Mouse (Mus musculus) embryonic facial prominence, embryonic 11.5 days (tissue): ENCODE measurements around the gene Kirrel2. TPM values are rescaled to one million over a fixed set of nuclear protein-coding genes. Genes with fewer than 3 reads are reported as not detected.
A peak's percentile ranks its signal among the peaks of the same experiment; 100 is the strongest.

Source experiments
- ATAC-seq: fragments of 200-750 bp; cut with Nextera tagmentation; replicated peaks from 2 replicates; pipeline ENCODE4 v1.8.0; 2017; ENCODE audit warnings: low read depth; ENCODE audit not compliant: insufficient number of reproducible peaks, low FRiP score, low TSS enrichment
- DNase-seq: peaks from one replicate; pipeline ENCODE4 v3.0.0-alpha.2; 2015; ENCODE audit warnings: low spot score
- H3K27ac ChIP-seq: fragments of 300-500 bp; sonication (generic); replicated peaks from 2 replicates; pipeline ENCODE4 v1.5.1; 2014; ENCODE audit warnings: mild to moderate bottlenecking, low read depth, low read length, control low read depth
- H3K27me3 ChIP-seq: fragments of 300-500 bp; sonication (generic); 2 replicates; pipeline ENCODE4 v1.6.1; 2014; ENCODE audit warnings: mild to moderate bottlenecking, low read length, moderate library complexity, mixed read lengths; ENCODE audit not compliant: control insufficient read depth, insufficient read depth
- H3K36me3 ChIP-seq: fragments of 300-500 bp; sonication (generic); replicated peaks from 2 replicates; pipeline ENCODE4 v1.6.1; 2014; ENCODE audit warnings: low read depth, mild to moderate bottlenecking, low read length, moderate library complexity, mixed read lengths; ENCODE audit not compliant: control insufficient read depth, insufficient read depth
- H3K4me1 ChIP-seq: fragments of 300-500 bp; sonication (generic); 2 replicates; pipeline ENCODE4 v1.6.1; 2014; ENCODE audit warnings: low read length, mixed read lengths; ENCODE audit not compliant: control insufficient read depth, insufficient read depth
- H3K4me2 ChIP-seq: fragments of 300-500 bp; sonication (generic); 2 replicates; pipeline ENCODE4 v1.6.1; 2014; ENCODE audit warnings: low read depth, mild to moderate bottlenecking, control low read depth, low read length, moderate library complexity
- H3K4me3 ChIP-seq: fragments of 300-500 bp; sonication (generic); 2 replicates; pipeline ENCODE4 v1.5.1; 2014; ENCODE audit warnings: low read depth, low read length, control low read depth
- H3K9ac ChIP-seq: fragments of 300-500 bp; sonication (generic); replicated peaks from 2 replicates; pipeline ENCODE4 v1.6.1; 2014; ENCODE audit warnings: mild to moderate bottlenecking, control low read depth, low read length
- H3K9me3 ChIP-seq: fragments of 300-500 bp; sonication (generic); replicated peaks from 2 replicates; pipeline ENCODE4 v1.6.1; 2016; ENCODE audit warnings: mild to moderate bottlenecking, low read length, inconsistent platforms, mixed read lengths; ENCODE audit not compliant: control insufficient read depth
- WGBS: fragments of 180-500 bp; shearing (Covaris S2); extraction: QIAGEN DNeasy Blood & Tissue Kit; methylation state at CpG from one replicate; pipeline ENCODE4 v1.1.7; 2014; 5-methylcytosine and 5-hydroxymethylcytosine counted together
- polyA plus RNA-seq: library from polyadenylated mRNA; unstranded; fragments of >200 nt; fragmentation: Nextera tagmentation; extraction: Ambion mirVana; gene quantifications from 2 replicates; pipeline ENCODE4 v1.2.1, GENCODE M21; 2014

Gene Kirrel2
- polyA plus RNA-seq, 1 experiment from 2014 or later = 0.84 TPM

DNA sequence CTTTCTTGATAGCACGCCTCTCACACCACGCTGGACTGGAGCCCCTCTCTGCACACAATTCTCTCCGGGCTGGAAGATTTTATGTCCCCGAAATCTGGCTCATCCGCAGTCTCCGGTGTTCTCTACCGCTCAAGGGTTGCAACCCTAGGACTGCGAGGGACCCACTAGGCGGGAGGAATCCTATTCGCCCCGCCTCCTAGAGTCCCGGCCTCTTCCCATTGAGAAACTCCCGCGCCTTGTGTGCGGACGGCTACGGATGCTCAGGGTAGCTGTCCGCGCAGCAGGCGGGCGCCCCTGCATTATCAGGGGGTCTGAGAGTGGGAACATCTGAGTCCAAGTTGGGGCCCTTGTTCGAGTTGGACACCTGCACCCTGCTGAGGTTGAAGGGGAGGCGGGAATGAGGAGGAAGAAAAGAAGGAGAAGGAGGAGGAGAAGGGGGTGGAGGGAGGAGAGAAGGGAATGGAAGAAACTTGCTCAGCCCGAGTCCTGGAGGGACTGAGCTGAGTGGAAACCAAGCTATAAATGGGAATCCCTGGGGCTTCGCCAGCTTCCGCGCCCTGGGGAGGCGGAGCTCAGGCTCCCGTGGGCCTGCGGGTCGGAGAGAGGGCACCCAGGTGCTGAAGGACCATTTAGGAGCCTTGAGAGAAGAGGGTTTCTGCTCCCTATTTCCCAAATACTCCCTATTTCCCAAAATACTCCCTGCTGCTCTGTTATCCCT lies 420 bp downstream of the Kirrel2 start:
- H3K27ac ChIP-seq = no peak overlapping the region
- no peak overlapping the region for H3K9ac ChIP-seq
- peak overlapping the region; percentile 28 for H3K4me2 ChIP-seq
- ATAC-seq (no peak), DNase-seq (no peak)
- no peaks in the 10 kb centered on the region; the same call in 1 of the 2 replicates for H3K4me1 ChIP-seq
- no peaks in the 10 kb centered on the region for H3K9me3 ChIP-seq
- peaks cover 86% of the 10 kb centered on the region for H3K27me3 ChIP-seq
- H3K4me3 ChIP-seq = no peak overlapping the region
- 1% methylated on average over 31 of the region's 31 CpGs for WGBS
- H3K36me3 ChIP-seq = no peaks in the 10 kb centered on the region

DNA sequence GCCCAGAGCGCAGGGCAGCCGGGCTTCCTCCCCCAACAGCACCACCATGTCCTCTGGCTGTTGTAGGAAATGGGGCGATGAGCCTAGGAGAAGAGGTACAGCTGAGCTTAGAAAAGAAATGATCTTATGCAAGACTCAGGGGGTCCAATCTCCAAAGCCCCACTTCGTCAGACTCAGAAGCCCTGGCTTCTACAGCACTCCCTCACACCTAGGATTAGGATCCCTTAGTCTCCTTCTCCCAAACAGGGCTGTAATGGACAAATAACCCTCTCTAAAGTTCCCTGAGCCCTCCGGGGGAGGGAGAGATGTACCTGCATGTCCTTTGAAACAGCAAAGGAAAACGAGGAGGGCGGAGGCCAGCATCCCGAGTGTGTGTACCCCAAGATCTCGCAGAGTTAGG lies 1.0 kb downstream of the Kirrel2 start:
- Histone ChIP-seq H3K36me3 (no peaks in the 10 kb centered on the region), H3K4me3 (no peak overlapping the region)

DNA sequence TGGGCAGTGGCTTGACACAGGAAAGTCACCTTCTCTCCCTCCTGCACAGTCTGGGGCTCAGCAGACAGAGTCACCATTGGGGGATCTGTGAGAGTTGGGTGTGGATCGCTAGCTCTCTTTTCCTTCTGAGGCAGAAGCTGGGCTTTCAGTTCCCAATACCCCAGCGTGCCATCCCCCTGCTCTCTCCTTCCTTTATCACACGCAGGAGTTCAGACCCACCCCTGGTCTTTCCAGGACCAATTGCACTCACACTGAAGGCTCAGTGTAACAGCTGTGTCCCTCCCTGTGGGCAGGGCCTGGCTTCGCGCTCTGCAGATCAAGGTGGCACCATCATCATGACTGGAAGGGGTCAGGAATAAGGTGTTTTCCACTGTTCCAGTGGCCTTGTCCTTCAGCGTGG lies 3.2 kb downstream of the Kirrel2 start:
- Histone ChIP-seq H3K9me3 (no peaks in the 10 kb centered on the region), H3K4me2 (no peak overlapping the region), H3K36me3 (no peaks in the 10 kb centered on the region), H3K27ac (no peak overlapping the region), H3K4me1 (no peaks in the 10 kb centered on the region; the same call in 1 of the 2 replicates), H3K9ac (no peak overlapping the region), H3K4me3 (no peak overlapping the region; the same call in 1 of the 2 replicates), H3K27me3 (peaks cover 66% of the 10 kb centered on the region)
- DNase-seq (no peak), ATAC-seq (no peak)
- WGBS = 4% methylated on average over 6 of the region's 6 CpGs

More for the DNA sequence above, 1.0 kb downstream of the Kirrel2 start:
- Histone ChIP-seq H3K9me3 (no peaks in the 10 kb centered on the region), H3K27ac (no peak overlapping the region), H3K4me2 (no peak overlapping the region), H3K27me3 (peaks cover 86% of the 10 kb centered on the region), H3K9ac (no peak overlapping the region), H3K4me1 (no peaks in the 10 kb centered on the region; the same call in 1 of the 2 replicates)
- DNase-seq (no peak), ATAC-seq (no peak)
- 3% methylated on average over 9 of the region's 9 CpGs for WGBS

DNA sequence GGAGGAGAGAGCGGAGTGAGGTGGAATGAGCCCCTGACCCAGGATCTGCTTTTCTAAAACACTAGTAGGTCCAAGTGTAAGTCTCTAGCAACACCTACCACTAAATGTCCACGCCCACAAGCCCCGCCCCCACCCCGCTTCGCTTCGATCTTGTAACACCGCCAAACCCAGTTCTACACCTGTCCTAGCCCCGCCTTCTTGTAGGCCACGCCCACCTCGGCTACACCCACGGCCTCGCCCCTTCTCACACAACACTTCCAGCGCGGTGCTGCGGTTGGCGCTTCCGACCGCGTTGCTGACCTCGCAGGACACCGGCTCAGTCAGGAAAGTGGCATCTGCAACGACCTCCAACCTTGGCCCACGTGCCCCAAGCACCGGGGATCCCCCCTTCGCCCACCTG lies 3.7 kb downstream of the Kirrel2 start:
- no peak overlapping the region for H3K4me2 ChIP-seq

DNA sequence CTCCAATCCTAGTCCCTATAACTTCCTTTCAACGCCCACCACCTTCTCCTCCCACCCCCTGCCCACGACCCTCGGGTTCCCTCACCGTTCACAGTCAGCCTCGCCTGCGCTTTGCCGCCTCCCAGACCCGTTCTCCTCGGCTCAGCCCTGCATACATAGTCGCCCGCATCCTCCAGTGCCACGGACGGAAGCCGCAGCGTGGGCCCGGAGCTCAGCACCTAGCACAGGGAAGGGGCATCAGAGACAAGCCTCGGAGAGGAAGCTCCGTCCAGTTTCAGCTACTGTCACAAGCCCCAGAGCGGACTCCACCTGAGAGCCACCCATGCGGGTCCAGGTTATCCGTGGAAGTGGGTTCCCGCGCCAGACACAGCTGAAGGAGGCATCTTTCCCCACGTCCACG lies 4.2 kb downstream of the Kirrel2 start:
- H3K27ac ChIP-seq = no peak overlapping the region
- peaks cover 59% of the 10 kb centered on the region for H3K27me3 ChIP-seq
- no peaks in the 10 kb centered on the region for H3K36me3 ChIP-seq
- no peak overlapping the region for H3K9ac ChIP-seq
- H3K4me3 ChIP-seq = no peak overlapping the region
- no peaks in the 10 kb centered on the region for H3K9me3 ChIP-seq
- ATAC-seq (no peak), DNase-seq (no peak)
- no peaks in the 10 kb centered on the region; the same call in 1 of the 2 replicates for H3K4me1 ChIP-seq
- no peak overlapping the region for H3K4me2 ChIP-seq
- 12% methylated on average over 25 of the region's 25 CpGs for WGBS

More for the DNA sequence above, 3.7 kb downstream of the Kirrel2 start:
- no peaks in the 10 kb centered on the region for H3K9me3 ChIP-seq
- no peak for ATAC-seq
- no peak overlapping the region for H3K27ac ChIP-seq
- peaks cover 61% of the 10 kb centered on the region for H3K27me3 ChIP-seq
- H3K4me1 ChIP-seq = no peaks in the 10 kb centered on the region; the same call in 1 of the 2 replicates
- H3K36me3 ChIP-seq = no peaks in the 10 kb centered on the region
- no peak overlapping the region; the same call in 1 of the 2 replicates for H3K4me3 ChIP-seq
- H3K9ac ChIP-seq = no peak overlapping the region
- under 1% methylated on average over 25 of the region's 25 CpGs for WGBS
- no peak for DNase-seq

DNA sequence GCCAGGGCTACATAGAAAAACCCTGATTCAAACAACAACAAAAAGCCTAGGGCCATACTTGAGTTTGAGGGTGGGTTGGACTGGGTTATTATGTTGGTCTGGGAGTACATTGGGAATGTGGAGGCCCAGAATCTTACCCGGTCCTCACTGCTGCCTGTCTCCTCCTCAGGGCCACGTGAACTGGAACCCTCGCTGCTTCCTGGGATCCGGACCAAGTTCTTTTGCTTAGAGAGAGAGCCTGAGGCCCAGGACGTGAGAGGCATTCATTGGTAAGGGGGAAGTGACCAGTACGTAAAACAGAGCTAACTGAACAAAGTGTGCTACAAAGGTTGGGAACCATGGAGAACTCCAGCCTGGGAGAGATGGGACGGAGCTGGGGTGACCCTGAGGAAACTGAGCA lies 7.2 kb downstream of the Kirrel2 start:
- H3K4me2 ChIP-seq = no peak overlapping the region
- no peak overlapping the region for H3K27ac ChIP-seq
- 70% methylated on average over 7 of the region's 7 CpGs for WGBS
- H3K36me3 ChIP-seq = no peaks in the 10 kb centered on the region
- no peaks in the 10 kb centered on the region for H3K4me1 ChIP-seq
- H3K27me3 ChIP-seq = peaks cover 32% of the 10 kb centered on the region
- ATAC-seq (no peak), DNase-seq (no peak)
- H3K9me3 ChIP-seq = no peaks in the 10 kb centered on the region
- H3K4me3 ChIP-seq = no peak overlapping the region
- no peak overlapping the region for H3K9ac ChIP-seq

DNA sequence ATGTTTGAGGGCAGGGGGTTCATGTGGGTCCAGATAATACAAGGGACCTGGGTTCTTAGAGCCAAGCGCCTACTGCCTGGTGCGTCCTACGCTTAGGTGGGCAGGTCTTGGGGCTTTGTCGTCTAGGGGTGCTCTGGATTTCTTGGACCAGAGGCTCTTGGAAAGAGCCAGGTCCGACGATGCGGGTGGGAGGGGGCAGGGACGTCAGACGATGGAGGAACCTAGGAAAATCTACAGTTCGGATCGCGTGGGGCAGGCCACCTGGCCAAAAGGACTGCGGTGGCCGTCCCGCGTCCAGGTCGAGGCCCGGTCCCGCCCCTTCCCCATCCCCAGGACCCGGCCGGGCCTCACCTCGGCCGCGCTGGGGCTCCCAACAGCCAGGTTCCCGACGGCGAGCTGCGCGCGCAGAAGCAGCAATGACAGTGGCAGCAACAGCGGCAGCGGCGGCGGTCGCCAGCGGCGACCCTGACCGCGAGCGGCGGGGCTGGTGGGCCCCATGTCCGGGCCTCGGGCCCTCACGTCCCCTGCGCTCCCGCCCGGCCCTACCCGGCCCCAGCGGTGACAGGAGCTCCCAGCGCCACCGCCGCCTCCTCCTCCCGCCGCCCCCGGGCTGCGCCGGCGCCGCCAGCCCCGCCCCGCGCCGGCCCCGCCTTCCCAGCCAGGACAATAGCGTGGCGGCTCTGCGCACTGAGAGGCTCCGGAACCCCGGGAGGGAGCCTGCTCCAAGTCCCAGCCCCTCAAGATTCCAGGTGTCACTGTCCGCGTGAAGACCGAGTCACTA lies 12.3 kb downstream of the Kirrel2 start, which contains the start of gene Aplp1:
TSS of gene Aplp1 (minus strand) at position 565 of the 781 bp plus-strand sequence.
- Histone ChIP-seq H3K4me3 (peak within 1 kb of the TSS; percentile 67), H3K4me1 (peaks cover 4% of the 10 kb centered on the region), H3K9ac (peak within 1 kb of the TSS; percentile 69), H3K27me3 (peaks cover 17% of the 10 kb centered on the region; the same call in 1 of the 2 replicates), H3K27ac (peak within 1 kb of the TSS; percentile 41), H3K4me2 (peak within 1 kb of the TSS; percentile 82), H3K36me3 (no peaks in the 10 kb centered on the region; the same call in 1 of the 2 replicates), H3K9me3 (no peaks in the 10 kb centered on the region)
- 0% methylated on average over 60 of the region's 72 CpGs for WGBS
- DNase-seq (peak; percentile 75), ATAC-seq (peak; percentile 54)
